Mouse (Mus musculus): ENCODE measurements around the gene Pth1r.
"Not testable (repeated sequence)": the region's sequence is repeated elsewhere in the genome, so short reads cannot be mapped to it uniquely, and the experiment has no call there.

Gene Pth1r

GRCm38 (mm10) chr9:110683574-110684099, 63.3 kb downstream of the Pth1r start:
- no peak for DNase-seq (ENCODE audit: low spot score)

GRCm38 (mm10) chr9:110682697-110683096, 64.2 kb downstream of the Pth1r start:
- DNase-seq (ENCODE audit: low spot score), result not testable (repeated sequence)

- DNase-seq (ENCODE audit: low spot score), result no peak
These were observed 64.7 kb downstream of the Pth1r start for GRCm38 (mm10) chr9:110682255-110682654.

- no peak for DNase-seq (ENCODE audit: low spot score)
These were observed 65.1 kb downstream of the Pth1r start for GRCm38 (mm10) chr9:110681817-110682216.

- DNase-seq (ENCODE audit: low spot score), result no peak
These were observed 66.0 kb downstream of the Pth1r start for GRCm38 (mm10) chr9:110680736-110681507.

- no peak for DNase-seq (ENCODE audit: low spot score)
These were observed 68.1 kb downstream of the Pth1r start for GRCm38 (mm10) chr9:110678886-110679285.

- no peak for DNase-seq (ENCODE audit: low spot score)
These were observed 70.4 kb downstream of the Pth1r start for GRCm38 (mm10) chr9:110676492-110676911.

- DNase-seq (ENCODE audit: low spot score), result no peak
These were observed 73.7 kb downstream of the Pth1r start for GRCm38 (mm10) chr9:110673107-110673752.

- no peak for DNase-seq (ENCODE audit: low spot score)
These were observed 74.4 kb downstream of the Pth1r start for GRCm38 (mm10) chr9:110672462-110673106.
